Mouse (Mus musculus): Measurements from ENCODE around the gene Acsm3. TPM values are rescaled to one million over a fixed set of nuclear protein-coding genes. Genes with fewer than 3 reads are reported as not detected.

Gene Acsm3
- not detected for total RNA-seq (2023)

GRCm38 (mm10) chr7:119760527-119760951, at the start of gene Acsm3:
TSS of gene Acsm3 (plus strand) at chr7:119760923.

GRCm38 (mm10) chr7:119720253-119720946, 40.3 kb upstream of the Acsm3 start, which contains the start of gene Thumpd1:
TSS of gene Thumpd1 (minus strand) at chr7:119720798.

GRCm38 (mm10) chr7:119793586-119794250, 33.0 kb downstream of the Acsm3 start, which contains the start of the genes Rexo5 and Eri2:
TSS of gene Rexo5 (plus strand) at chr7:119794006.
TSS of gene Eri2 (minus strand) at chr7:119794058.

Other genes with a start within 250 kb of the Acsm3 start
- gene Acsm5, start 241.5 kb upstream of the Acsm3 start, total RNA-seq (2023), result not detected
- gene Pdilt, start 237.4 kb upstream of the Acsm3 start, total RNA-seq (2023), result not detected
- not detected for gene Acsm2, start 206.6 kb upstream of the Acsm3 start, total RNA-seq (2023)
- not detected for gene Acsm1, start 153.9 kb upstream of the Acsm3 start, total RNA-seq (2023)
- gene Acsm4, start 70.9 kb upstream of the Acsm3 start, total RNA-seq (2023), result not detected
- 100 to 1,000 TPM; 104 to 106 TPM for gene Thumpd1, start 40.1 kb upstream of the Acsm3 start, total RNA-seq (2023)
- gene Rexo5, start 33.1 kb downstream of the Acsm3 start, total RNA-seq (2023), result 10 to 100 TPM; 69.4 to 69.6 TPM
- gene Eri2, start 33.1 kb downstream of the Acsm3 start, total RNA-seq (2023), result 1 to 10 TPM; 7.0 to 8.6 TPM
- gene Lyrm1, start 134.9 kb downstream of the Acsm3 start, total RNA-seq (2023), result 1 to 10 TPM; 3.8 to 4.8 TPM
- gene Dcun1d3, start 135.4 kb downstream of the Acsm3 start, total RNA-seq (2023), result 10 to 100 TPM; 20.6 to 24.4 TPM

Measured in T-cell, adult 66 days (primary cell).